Mouse (Mus musculus): ENCODE measurements around the gene Gm21981.
A peak's percentile ranks its signal among the peaks of the same experiment; 100 is the strongest.

Gm21981 gene

GRCm38 (mm10) chr17:47694442-47694502, at the start of gene Gm21981:
Gm21981 (minus strand) TSS chr17:47694455.
- no peak for DNase-seq (ENCODE audit: low spot score in 2 of 2)

- DNase-seq (ENCODE audit: low spot score in 2 of 2), result no peak
These were observed 48.9 kb upstream of the Gm21981 start for GRCm38 (mm10) chr17:47742991-47743734.

- no peak for DNase-seq (ENCODE audit: low spot score in 2 of 2)
These were observed 45.9 kb upstream of the Gm21981 start for GRCm38 (mm10) chr17:47740186-47740585.

- DNase-seq (ENCODE audit: low spot score in 2 of 2), result peak in 1 of 2 experiments; percentile 63
These were observed 44.9 kb upstream of the Gm21981 start for GRCm38 (mm10) chr17:47738879-47739798.

- DNase-seq (ENCODE audit: low spot score in 2 of 2), result peak; percentile 78 to 88
These were observed 44.0 kb upstream of the Gm21981 start for GRCm38 (mm10) chr17:47738066-47738878.

- DNase-seq (ENCODE audit: low spot score in 2 of 2), result peak; percentile 86 to 89
These were observed 43.2 kb upstream of the Gm21981 start for GRCm38 (mm10) chr17:47737271-47738065.

GRCm38 (mm10) chr17:47736856-47737255, 42.6 kb upstream of the Gm21981 start, which contains the start of gene Tfeb:
Tfeb (plus strand) TSS chr17:47737030.
- DNase-seq (ENCODE audit: low spot score in 2 of 2), result peak; percentile 98 to 100

- DNase-seq (ENCODE audit: low spot score in 2 of 2), result no peak
These were observed 41.4 kb upstream of the Gm21981 start for GRCm38 (mm10) chr17:47735553-47736100.

- DNase-seq (ENCODE audit: low spot score in 2 of 2), result no peak
These were observed 36.6 kb upstream of the Gm21981 start for GRCm38 (mm10) chr17:47730633-47731575.

- DNase-seq (ENCODE audit: low spot score in 2 of 2), result no peak
These were observed 32.3 kb upstream of the Gm21981 start, which contains the start of gene Pgc for GRCm38 (mm10) chr17:47726566-47726965. Pgc (plus strand) TSS chr17:47726842.

- DNase-seq (ENCODE audit: low spot score in 2 of 2), result no peak
These were observed 26.9 kb upstream of the Gm21981 start for GRCm38 (mm10) chr17:47721183-47721582.

GRCm38 (mm10) chr17:47715037-47715436, 20.8 kb upstream of the Gm21981 start:
- DNase-seq (ENCODE audit: low spot score in 2 of 2), result no peak

GRCm38 (mm10) chr17:47712889-47713571, 18.8 kb upstream of the Gm21981 start:
- no peak for DNase-seq (ENCODE audit: low spot score in 2 of 2)

- no peak for DNase-seq (ENCODE audit: low spot score in 2 of 2)
These were observed 17.6 kb upstream of the Gm21981 start for GRCm38 (mm10) chr17:47711883-47712282.

- DNase-seq (ENCODE audit: low spot score in 2 of 2), result no peak
These were observed 15.8 kb upstream of the Gm21981 start for GRCm38 (mm10) chr17:47710036-47710435.

GRCm38 (mm10) chr17:47708972-47709371, 14.7 kb upstream of the Gm21981 start:
- DNase-seq (ENCODE audit: low spot score in 2 of 2), result no peak

GRCm38 (mm10) chr17:47707961-47708360, 13.7 kb upstream of the Gm21981 start:
- DNase-seq (ENCODE audit: low spot score in 2 of 2), result no peak

- DNase-seq (ENCODE audit: low spot score in 2 of 2), result no peak
These were observed 11.9 kb upstream of the Gm21981 start for GRCm38 (mm10) chr17:47706196-47706595.

GRCm38 (mm10) chr17:47704692-47705091, 10.4 kb upstream of the Gm21981 start:
- no peak for DNase-seq (ENCODE audit: low spot score in 2 of 2)
